Mouse (Mus musculus): ENCODE measurements around the gene Cd47. TPM values are rescaled to one million over a fixed set of nuclear protein-coding genes. Genes with fewer than 3 reads are reported as not detected.

Gene Cd47
- polyA plus RNA-seq, 1 experiment from 2014 or later = 96.3 TPM

DNA sequence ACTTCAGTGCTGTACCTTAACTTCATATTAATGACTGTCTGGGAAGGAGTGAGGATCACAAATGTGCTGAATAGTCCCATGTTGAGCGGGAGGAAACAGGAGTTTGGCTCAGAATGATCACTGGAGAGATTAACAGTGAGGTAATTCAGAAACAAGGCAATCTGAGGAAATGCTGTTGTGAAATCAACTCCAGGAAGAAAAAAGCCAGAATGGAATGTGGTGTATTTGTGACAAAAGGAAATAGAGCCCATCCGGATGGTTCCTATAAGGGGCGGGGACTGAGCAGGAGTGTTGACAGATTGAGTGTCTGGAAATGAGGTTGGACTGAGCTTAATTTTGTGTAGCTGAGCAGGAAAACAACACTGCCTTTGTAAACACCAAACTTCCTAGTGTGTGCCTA is 153.5 kb downstream of the Cd47 start:
- no peaks in the 10 kb centered on the region for H3K36me3 ChIP-seq (ENCODE audit: insufficient read depth)
- DNase-seq (peak; percentile 88), ATAC-seq (ENCODE audit: insufficient read depth) (peak; percentile 65)
- TF ChIP-seq CTCF (IDR thresholded peaks at IDR 0.05; ENCODE audit: low read depth) = no peak
- 27% methylated on average over 3 of the region's 3 CpGs for WGBS
- peaks cover 10% of the 10 kb centered on the region for H3K4me1 ChIP-seq (ENCODE audit: insufficient read depth)
- H3K4me3 ChIP-seq (ENCODE audit: low read depth, low read length) = no peak overlapping the region
- no peaks in the 10 kb centered on the region for H3K27me3 ChIP-seq (ENCODE audit: insufficient read depth, low read length)
- peaks cover 4% of the 10 kb centered on the region; the same call in 1 of the 2 replicates for H3K9me3 ChIP-seq (ENCODE audit: low read depth, low read length)
- H3K27ac ChIP-seq (ENCODE audit: low read depth) = peak overlapping the region; percentile 68; the same call in 1 of the 2 replicates
- H3K9ac ChIP-seq = no peak overlapping the region
- no peak overlapping the region for H3K4me2 ChIP-seq

- Histone ChIP-seq H3K4me1 (ENCODE audit: insufficient read depth) (peaks cover 10% of the 10 kb centered on the region), H3K4me3 (ENCODE audit: low read depth, low read length) (no peak overlapping the region), H3K4me2 (no peak overlapping the region), H3K9ac (no peak overlapping the region), H3K27ac (ENCODE audit: low read depth) (no peak overlapping the region), H3K36me3 (ENCODE audit: insufficient read depth) (no peaks in the 10 kb centered on the region), H3K9me3 (ENCODE audit: low read depth, low read length) (peaks cover 4% of the 10 kb centered on the region; the same call in 1 of the 2 replicates), H3K27me3 (ENCODE audit: insufficient read depth, low read length) (no peaks in the 10 kb centered on the region)
- no peak for ATAC-seq (ENCODE audit: insufficient read depth)
- 92% methylated on average over 10 of the region's 10 CpGs for WGBS
- no peak for TF ChIP-seq CTCF (IDR thresholded peaks at IDR 0.05; ENCODE audit: low read depth)
- DNase-seq = no peak
These were observed 154.6 kb downstream of the Cd47 start for GRCm38 (mm10) chr16:49954909-49955308.

DNA sequence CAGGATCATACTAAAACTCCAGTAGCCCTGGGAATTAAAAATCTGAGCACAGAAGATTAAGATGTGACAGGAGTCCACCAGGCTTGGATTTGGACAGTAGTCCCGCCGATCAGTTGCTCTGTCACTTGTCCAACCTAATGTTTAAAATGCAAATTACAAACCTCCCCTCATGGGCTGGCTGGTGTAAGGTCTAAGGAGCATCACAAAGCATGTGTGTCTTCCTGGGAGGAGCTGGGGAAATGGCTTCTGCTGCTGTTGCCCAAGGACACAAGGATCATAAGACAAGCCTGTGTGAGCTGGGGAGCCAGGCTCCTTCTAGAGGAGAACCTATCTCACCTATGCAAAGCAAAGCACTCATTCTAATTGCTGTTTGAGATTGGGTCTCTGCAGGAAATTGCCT is 155.0 kb downstream of the Cd47 start:
- Histone ChIP-seq H3K27me3 (ENCODE audit: insufficient read depth, low read length) (no peaks in the 10 kb centered on the region), H3K9ac (no peak overlapping the region), H3K36me3 (ENCODE audit: insufficient read depth) (no peaks in the 10 kb centered on the region), H3K4me1 (ENCODE audit: insufficient read depth) (peaks cover 10% of the 10 kb centered on the region), H3K4me2 (no peak overlapping the region), H3K27ac (ENCODE audit: low read depth) (no peak overlapping the region), H3K9me3 (ENCODE audit: low read depth, low read length) (peaks cover 4% of the 10 kb centered on the region; the same call in 1 of the 2 replicates), H3K4me3 (ENCODE audit: low read depth, low read length) (no peak overlapping the region)
- no peak for TF ChIP-seq CTCF (IDR thresholded peaks at IDR 0.05; ENCODE audit: low read depth)
- 93% methylated on average over 2 of the region's 2 CpGs for WGBS
- no peak for ATAC-seq (ENCODE audit: insufficient read depth)
- no peak for DNase-seq

DNA sequence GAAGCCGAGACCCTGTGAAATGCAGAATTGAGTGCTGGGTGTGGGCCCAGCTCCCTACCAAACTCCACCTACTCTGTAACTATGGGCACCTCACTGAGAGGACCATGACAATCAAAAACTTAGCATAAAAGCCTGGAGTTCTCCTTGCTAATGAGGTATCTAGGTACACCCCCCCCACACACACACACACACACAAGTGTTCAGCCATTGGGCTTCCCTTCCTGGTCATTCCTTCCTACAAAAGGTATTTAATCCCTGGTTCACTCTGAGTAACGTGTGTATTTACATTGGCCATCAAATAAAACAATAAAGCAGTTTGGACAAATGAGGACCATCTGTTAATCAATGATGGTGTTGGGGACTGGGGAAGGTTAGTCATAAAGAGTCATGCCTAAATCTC is 155.6 kb downstream of the Cd47 start:
- H3K4me1 ChIP-seq (ENCODE audit: insufficient read depth) = peaks cover 10% of the 10 kb centered on the region
- no peak overlapping the region for H3K27ac ChIP-seq (ENCODE audit: low read depth)
- no peak overlapping the region for H3K4me3 ChIP-seq (ENCODE audit: low read depth, low read length)
- H3K4me2 ChIP-seq = no peak overlapping the region
- H3K9me3 ChIP-seq (ENCODE audit: low read depth, low read length) = no peaks in the 10 kb centered on the region
- ATAC-seq (ENCODE audit: insufficient read depth) (no peak), DNase-seq (no peak)
- no peak for TF ChIP-seq CTCF (IDR thresholded peaks at IDR 0.05; ENCODE audit: low read depth)
- H3K36me3 ChIP-seq (ENCODE audit: insufficient read depth) = no peaks in the 10 kb centered on the region
- H3K27me3 ChIP-seq (ENCODE audit: insufficient read depth, low read length) = no peaks in the 10 kb centered on the region
- 80% methylated on average over 2 of the region's 2 CpGs for WGBS
- no peak overlapping the region for H3K9ac ChIP-seq

DNA sequence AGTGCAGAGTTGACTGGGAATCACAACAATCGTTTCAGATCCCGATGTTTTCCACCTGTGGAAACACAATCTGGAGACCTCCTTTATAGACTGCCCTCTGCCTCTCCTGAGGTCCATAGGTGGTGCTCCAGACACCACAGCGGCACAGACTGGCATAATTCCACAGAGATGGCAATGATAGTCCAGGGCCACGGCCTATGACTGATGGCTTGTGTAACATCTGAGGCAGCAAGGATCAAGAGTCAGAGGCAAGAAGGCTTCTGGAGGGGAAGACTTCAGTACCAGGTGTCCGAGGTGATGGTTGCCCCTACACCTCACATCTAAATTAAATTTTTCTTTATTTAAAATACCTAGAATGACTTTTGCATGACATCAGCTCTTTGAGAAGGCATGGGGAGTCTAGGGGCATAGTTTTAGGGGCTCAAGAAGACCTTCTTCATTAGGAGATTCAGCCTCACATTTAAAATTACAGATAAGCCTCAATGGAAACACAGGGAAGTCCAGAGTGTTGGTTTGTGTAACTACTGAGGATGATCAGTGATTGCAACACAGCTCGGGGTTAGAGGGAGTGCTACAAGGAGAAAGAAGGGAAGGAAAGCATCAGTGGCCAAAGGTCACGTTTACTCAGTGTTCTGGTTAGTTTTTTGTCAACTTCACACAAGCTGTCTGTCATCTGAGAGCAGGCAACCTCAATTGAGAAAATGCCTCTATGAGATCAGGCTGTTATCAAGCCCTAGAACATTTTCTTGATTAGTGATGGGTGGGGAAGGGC is 156.4 kb downstream of the Cd47 start:
- no peaks in the 10 kb centered on the region for H3K9me3 ChIP-seq (ENCODE audit: low read depth, low read length)
- DNase-seq = no peak
- peaks cover 10% of the 10 kb centered on the region for H3K4me1 ChIP-seq (ENCODE audit: insufficient read depth)
- no peak overlapping the region for H3K27ac ChIP-seq (ENCODE audit: low read depth)
- WGBS = 78% methylated on average over 7 of the region's 7 CpGs
- H3K9ac ChIP-seq = no peak overlapping the region
- no peaks in the 10 kb centered on the region for H3K27me3 ChIP-seq (ENCODE audit: insufficient read depth, low read length)
- no peak overlapping the region for H3K4me3 ChIP-seq (ENCODE audit: low read depth, low read length)
- H3K36me3 ChIP-seq (ENCODE audit: insufficient read depth) = no peaks in the 10 kb centered on the region
- H3K4me2 ChIP-seq = no peak overlapping the region
- no peak for TF ChIP-seq CTCF (IDR thresholded peaks at IDR 0.05; ENCODE audit: low read depth)
- ATAC-seq (ENCODE audit: insufficient read depth) = no peak

DNA sequence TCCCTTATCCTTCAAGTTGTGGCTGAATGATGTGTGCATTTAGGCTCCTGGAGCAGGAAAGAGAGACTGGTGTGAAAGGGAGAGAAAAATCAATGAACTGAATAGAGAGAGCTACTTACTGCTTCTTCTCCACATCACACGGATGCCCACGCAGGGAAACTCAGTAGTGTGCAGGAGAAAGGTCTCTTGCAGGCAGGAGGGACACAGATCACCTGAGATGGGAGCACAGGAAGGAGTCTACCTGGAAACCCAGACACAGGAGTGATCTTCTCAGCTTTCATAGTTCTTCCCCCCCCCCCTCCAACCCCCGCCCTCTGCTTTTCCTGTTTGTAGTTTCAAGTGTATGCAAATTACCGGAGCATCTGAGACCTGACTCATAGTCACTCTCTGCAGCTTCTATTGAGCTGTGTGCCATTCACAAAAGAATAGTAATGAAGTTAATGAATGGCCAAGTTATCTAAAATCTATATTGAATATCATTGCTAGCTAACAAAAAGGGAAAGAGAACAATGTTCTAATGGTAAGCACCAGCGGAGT is 158.6 kb downstream of the Cd47 start:
- WGBS = 90% methylated on average over 5 of the region's 5 CpGs
- Histone ChIP-seq H3K4me1 (ENCODE audit: insufficient read depth) (peaks cover 3% of the 10 kb centered on the region; the same call in 1 of the 2 replicates), H3K36me3 (ENCODE audit: insufficient read depth) (no peaks in the 10 kb centered on the region), H3K27me3 (ENCODE audit: insufficient read depth, low read length) (no peaks in the 10 kb centered on the region), H3K27ac (ENCODE audit: low read depth) (no peak overlapping the region), H3K4me3 (ENCODE audit: low read depth, low read length) (no peak overlapping the region), H3K9ac (no peak overlapping the region), H3K4me2 (no peak overlapping the region), H3K9me3 (ENCODE audit: low read depth, low read length) (no peaks in the 10 kb centered on the region)
- no peak for TF ChIP-seq CTCF (IDR thresholded peaks at IDR 0.05; ENCODE audit: low read depth)
- DNase-seq (no peak), ATAC-seq (ENCODE audit: insufficient read depth) (no peak)

DNA sequence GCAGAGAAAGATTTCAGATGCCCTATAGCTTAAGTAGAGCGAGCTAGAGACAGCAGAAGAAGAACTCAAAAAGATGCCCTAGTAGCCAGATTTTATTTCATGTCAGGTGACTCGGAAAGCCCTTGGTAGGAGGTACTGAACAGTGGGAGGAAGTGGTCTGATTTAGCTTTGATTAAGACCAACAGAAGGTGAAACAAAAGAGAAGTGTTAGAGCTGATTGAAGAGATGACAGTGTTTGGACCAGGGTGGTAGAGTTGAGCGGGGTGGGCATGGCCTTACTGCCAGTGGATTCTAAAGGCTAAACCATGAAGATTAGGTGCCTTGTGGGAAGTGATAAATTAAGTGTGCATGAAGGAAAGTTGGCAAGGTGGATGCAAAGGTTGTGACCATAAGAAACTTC is 162.0 kb downstream of the Cd47 start:
- no peaks in the 10 kb centered on the region for H3K9me3 ChIP-seq (ENCODE audit: low read depth, low read length)
- no peak overlapping the region for H3K4me2 ChIP-seq
- H3K9ac ChIP-seq = no peak overlapping the region
- H3K4me3 ChIP-seq (ENCODE audit: low read depth, low read length) = no peak overlapping the region
- peaks cover 25% of the 10 kb centered on the region for H3K4me1 ChIP-seq (ENCODE audit: insufficient read depth)
- no peak overlapping the region for H3K27ac ChIP-seq (ENCODE audit: low read depth)
- no peak for TF ChIP-seq CTCF (IDR thresholded peaks at IDR 0.05; ENCODE audit: low read depth)
- no peaks in the 10 kb centered on the region for H3K27me3 ChIP-seq (ENCODE audit: insufficient read depth, low read length)
- 77% methylated on average over 3 of the region's 3 CpGs for WGBS
- no peak for ATAC-seq (ENCODE audit: insufficient read depth)
- no peak for DNase-seq
- no peaks in the 10 kb centered on the region for H3K36me3 ChIP-seq (ENCODE audit: insufficient read depth)
